Mouse (Mus musculus) heart, postnatal 0 days (tissue): ENCODE data around the gene Zbtb5. TPM values are rescaled to one million over a fixed set of nuclear protein-coding genes. Genes with fewer than 3 reads are reported as not detected.
"Not testable (repeated sequence)": the region's sequence is repeated elsewhere in the genome, so short reads cannot be mapped to it uniquely, and the experiment has no call there.

Experiments
- ATAC-seq: fragments of 200-750 bp; cut with Nextera tagmentation; 2 replicates; pipeline ENCODE4 v1.8.0; 2017; ENCODE audit warnings: low read depth, moderate number of reproducible peaks, moderate library complexity; ENCODE audit not compliant: insufficient read depth
- DNase-seq: peaks from one replicate; pipeline ENCODE4 v3.0.0-alpha.2; 2016; ENCODE audit warnings: low spot score
- H3K27ac ChIP-seq: fragments of 300-500 bp; sonication (generic); 2 replicates; pipeline ENCODE4 v1.5.1; 2014; ENCODE audit warnings: low read depth, mild to moderate bottlenecking
- H3K27me3 ChIP-seq: fragments of 300-500 bp; sonication (generic); 2 replicates; pipeline ENCODE4 v1.6.1; 2014; ENCODE audit warnings: low read length, mixed read lengths; ENCODE audit not compliant: control insufficient read depth, insufficient read depth
- H3K36me3 ChIP-seq: fragments of 300-500 bp; sonication (generic); replicated peaks from 2 replicates; pipeline ENCODE4 v1.6.1; 2014; ENCODE audit warnings: low read length, mixed read lengths; ENCODE audit not compliant: control insufficient read depth, insufficient read depth
- H3K4me1 ChIP-seq: fragments of 300-500 bp; sonication (generic); 2 replicates; pipeline ENCODE4 v1.6.1; 2014; ENCODE audit warnings: antibody characterized with exemption; ENCODE audit not compliant: control insufficient read depth, insufficient read depth
- H3K4me2 ChIP-seq: fragments of 300-500 bp; sonication (generic); 2 replicates; pipeline ENCODE4 v1.6.1; 2014; ENCODE audit warnings: low read depth, mild to moderate bottlenecking, low read length, moderate library complexity
- H3K4me3 ChIP-seq: fragments of 300-500 bp; sonication (generic); 2 replicates; pipeline ENCODE4 v1.5.1; 2014; ENCODE audit warnings: low read depth, low read length
- H3K9ac ChIP-seq: fragments of 300-500 bp; sonication (generic); replicated peaks from 2 replicates; pipeline ENCODE4 v1.6.1; 2014; ENCODE audit warnings: low read depth, low read length, mixed read lengths
- H3K9me3 ChIP-seq: fragments of 300-500 bp; sonication (generic); replicated peaks from 2 replicates; pipeline ENCODE4 v1.6.1; 2016; ENCODE audit warnings: low read length; ENCODE audit not compliant: control insufficient read depth
- CTCF ChIP-seq: IDR thresholded peaks from 2 replicates; pipeline ENCODE4 v1.5.1; 2016; ENCODE audit warnings: antibody characterized with exemption, control low read depth, low read depth
- EP300 ChIP-seq: IDR thresholded peaks from 2 replicates; pipeline ENCODE4 v1.6.1; 2016; ENCODE audit warnings: antibody characterized with exemption, low read depth
- WGBS: fragments of 180-500 bp; shearing (Covaris S2); extraction: QIAGEN DNeasy Blood & Tissue Kit; methylation state at CpG from one replicate; pipeline ENCODE4 v1.1.7; 2014; 5-methylcytosine and 5-hydroxymethylcytosine counted together
- polyA plus RNA-seq: library from polyadenylated mRNA; unstranded; fragments of >200 nt; fragmentation: Nextera tagmentation; extraction: Ambion mirVana; gene quantifications from 2 replicates; pipeline ENCODE4 v1.2.1, GENCODE M21; 2015
- total RNA-seq: library from RNA; depleted of rRNA; stranded (reverse); fragments of >200 nt; gene quantifications from 2 replicates; pipeline ENCODE4 v1.2.3, GENCODE M21; 2014; ENCODE audit warnings: low replicate concordance

Gene Zbtb5
- total and polyA plus RNA-seq, 2 experiments from 2014 or later = 8.9 to 20.3 TPM

- Histone ChIP-seq H3K27ac (no peak overlapping the region), H3K4me2 (no peak overlapping the region), H3K9ac (no peak overlapping the region), H3K4me1 (no peaks in the 10 kb centered on the region), H3K27me3 (no peaks in the 10 kb centered on the region), H3K36me3 (peaks cover 47% of the 10 kb centered on the region), H3K4me3 (no peak overlapping the region), H3K9me3 (no peaks in the 10 kb centered on the region)
- no peak for TF ChIP-seq EP300
- no peak for TF ChIP-seq CTCF
- DNase-seq (no peak), ATAC-seq (no peak)
- WGBS = 81% methylated on average over 9 of the region's 9 CpGs
These were observed 18.4 kb downstream of the Zbtb5 start for GRCm38 (mm10) chr4:44993847-44994246.

- H3K27ac ChIP-seq, H3K4me1 ChIP-seq, H3K9ac ChIP-seq, H3K9me3 ChIP-seq, H3K4me2 ChIP-seq, H3K27me3 ChIP-seq, DNase-seq, ATAC-seq, H3K4me3 ChIP-seq: not testable (repeated sequence)
- peaks cover 54% of the 10 kb centered on the region for H3K36me3 ChIP-seq
- WGBS = 87% methylated on average over 14 of the region's 14 CpGs
These were observed 19.0 kb downstream of the Zbtb5 start for GRCm38 (mm10) chr4:44993179-44993578.

- DNase-seq, H3K27me3 ChIP-seq: not testable (repeated sequence)
- peaks cover 59% of the 10 kb centered on the region for H3K36me3 ChIP-seq
These were observed 19.9 kb downstream of the Zbtb5 start for GRCm38 (mm10) chr4:44992330-44992729.

GRCm38 (mm10) chr4:44990560-44990959, 21.7 kb downstream of the Zbtb5 start:
- Histone ChIP-seq H3K9ac (no peak overlapping the region), H3K36me3 (peaks cover 77% of the 10 kb centered on the region), H3K4me1 (no peaks in the 10 kb centered on the region), H3K27ac (no peak overlapping the region), H3K27me3 (no peaks in the 10 kb centered on the region), H3K4me2 (no peak overlapping the region), H3K4me3 (no peak overlapping the region), H3K9me3 (no peaks in the 10 kb centered on the region)
- 96% methylated on average over 5 of the region's 5 CpGs for WGBS
- no peak for ATAC-seq
- no peak for DNase-seq
- TF ChIP-seq CTCF = no peak
- no peak for TF ChIP-seq EP300

More at GRCm38 (mm10) chr4:44992330-44992729, 19.9 kb downstream of the Zbtb5 start:
- H3K9ac ChIP-seq, ATAC-seq, H3K4me3 ChIP-seq, H3K9me3 ChIP-seq, H3K4me2 ChIP-seq, H3K4me1 ChIP-seq, H3K27ac ChIP-seq: not testable (repeated sequence)
- WGBS = 80% methylated on average over 11 of the region's 11 CpGs

- 57% methylated on average over 10 of the region's 10 CpGs for WGBS
These were observed 29.0 kb downstream of the Zbtb5 start for GRCm38 (mm10) chr4:44983131-44983740.

More at GRCm38 (mm10) chr4:44983131-44983740, 29.0 kb downstream of the Zbtb5 start:
- Histone ChIP-seq H3K9ac (0 out of 2 replicates have a peak overlapping the region, but pooled peaks have one; percentile 69), H3K27me3 (no peaks in the 10 kb centered on the region), H3K4me1 (peaks cover 32% of the 10 kb centered on the region), H3K27ac (no peak overlapping the region), H3K9me3 (no peaks in the 10 kb centered on the region), H3K4me3 (no peak overlapping the region), H3K36me3 (peaks cover 40% of the 10 kb centered on the region), H3K4me2 (peak overlapping the region; percentile 79)
- DNase-seq = no peak
- ATAC-seq = no peak
- TF ChIP-seq CTCF (no peak), EP300 (no peak)
